Mouse (Mus musculus) monocyte, adult 2 months (primary cell): ENCODE measurements around the gene Mettl5.
"Not testable (repeated sequence)": the region's sequence is repeated elsewhere in the genome, so short reads cannot be mapped to it uniquely, and the experiment has no call there.

ENCODE experiments used
- DNase-seq, 2 experiments: peaks; one replicate each; pipeline ENCODE4 v3.0.0; 2022; ENCODE audit warnings: low spot score in 2 of 2, low read depth in 1 of 2

The Mettl5 gene

DNA sequence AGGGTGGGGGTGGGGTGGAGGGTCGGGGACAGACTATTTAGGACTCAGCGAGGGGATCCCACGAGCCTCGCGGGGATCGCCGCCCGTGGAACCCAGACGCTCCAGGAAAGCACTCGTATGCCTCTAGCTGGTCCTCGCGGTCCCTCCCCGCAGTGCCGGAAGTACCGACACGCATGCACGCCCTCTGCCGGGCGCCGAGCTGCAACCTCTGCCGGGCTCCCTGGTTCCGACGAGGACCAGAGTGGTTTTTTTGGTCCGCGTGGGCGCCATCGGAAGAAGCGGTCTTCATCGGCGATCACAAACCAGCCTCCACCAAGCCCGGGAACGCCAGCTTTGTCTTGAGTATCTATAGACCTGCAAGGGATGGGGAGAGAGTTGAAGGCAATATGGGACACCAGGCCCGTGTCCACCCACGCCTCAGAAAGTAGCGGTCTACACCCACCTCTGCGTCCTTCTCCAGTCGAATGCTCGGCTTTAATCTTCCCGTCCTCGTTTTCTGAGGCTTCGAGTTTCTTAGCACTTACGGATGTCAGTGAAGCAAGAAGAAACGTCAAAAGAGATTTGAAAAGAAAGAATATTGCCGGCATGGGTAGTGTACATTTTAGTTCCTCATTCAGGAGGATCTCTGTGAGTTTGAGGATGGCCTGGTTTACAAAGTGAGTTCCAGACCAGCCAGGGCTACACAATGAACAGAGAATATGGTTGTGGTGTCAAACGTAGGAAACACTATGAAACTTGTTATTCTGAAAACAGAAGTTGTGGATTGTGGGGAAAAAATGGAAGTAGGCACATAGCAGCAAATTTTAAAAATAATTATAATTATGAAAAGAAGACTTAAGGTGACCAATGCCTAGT is at the start of gene Mettl5:
Gene Mettl5, minus strand, starts transcription at position 165 of the 855 bp plus-strand sequence.
- peak in 1 of 2 experiments; percentile 75 for DNase-seq

GRCm38 (mm10) chr2:69924943-69925342 is 39.5 kb upstream of the Mettl5 start:
- DNase-seq = no peak

DNA sequence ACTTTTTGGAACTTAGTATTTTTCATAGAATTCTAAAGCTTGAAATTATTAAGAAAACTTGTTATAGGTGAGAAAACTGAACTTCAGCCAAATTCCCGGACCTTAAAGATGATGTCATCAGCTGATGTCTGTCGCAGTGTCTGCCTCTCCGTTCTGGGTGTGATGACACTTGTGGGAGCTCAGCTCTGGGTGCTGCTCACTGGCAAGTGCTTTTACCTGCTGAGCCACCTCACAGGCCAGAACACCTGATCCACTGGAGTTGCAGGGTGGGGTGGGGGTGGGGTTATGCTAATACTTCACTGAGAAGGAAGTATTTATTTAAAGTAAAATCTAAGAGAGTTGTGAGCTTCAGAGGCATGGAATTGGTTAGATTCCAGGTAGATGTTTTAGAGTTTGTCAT is 31.9 kb upstream of the Mettl5 start:
- no peak for DNase-seq

DNA sequence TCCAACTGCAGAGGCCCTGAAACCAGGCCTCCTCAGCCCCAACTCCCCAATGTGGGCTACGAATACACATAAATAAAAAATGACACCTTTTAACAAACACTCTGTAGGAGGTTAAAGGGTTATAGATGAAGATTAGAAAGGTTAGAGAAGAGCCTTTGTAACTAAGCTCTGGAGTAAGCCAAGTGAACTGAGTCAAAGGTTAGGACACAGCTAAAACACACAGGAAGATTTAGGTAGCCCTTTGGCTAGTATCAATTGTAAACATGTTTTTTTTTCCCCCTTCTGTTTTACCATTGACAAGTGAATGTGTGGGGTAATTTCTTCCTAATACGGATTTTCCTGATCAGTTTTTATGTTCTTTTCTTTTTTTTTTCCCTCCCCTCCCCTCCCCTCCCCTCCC is 27.4 kb upstream of the Mettl5 start:
- DNase-seq = no peak

GRCm38 (mm10) chr2:69907394-69907793 is 22.0 kb upstream of the Mettl5 start:
- DNase-seq = not testable (repeated sequence)

- no peak for DNase-seq
These were observed 18.1 kb upstream of the Mettl5 start for GRCm38 (mm10) chr2:69903541-69903940.

DNA sequence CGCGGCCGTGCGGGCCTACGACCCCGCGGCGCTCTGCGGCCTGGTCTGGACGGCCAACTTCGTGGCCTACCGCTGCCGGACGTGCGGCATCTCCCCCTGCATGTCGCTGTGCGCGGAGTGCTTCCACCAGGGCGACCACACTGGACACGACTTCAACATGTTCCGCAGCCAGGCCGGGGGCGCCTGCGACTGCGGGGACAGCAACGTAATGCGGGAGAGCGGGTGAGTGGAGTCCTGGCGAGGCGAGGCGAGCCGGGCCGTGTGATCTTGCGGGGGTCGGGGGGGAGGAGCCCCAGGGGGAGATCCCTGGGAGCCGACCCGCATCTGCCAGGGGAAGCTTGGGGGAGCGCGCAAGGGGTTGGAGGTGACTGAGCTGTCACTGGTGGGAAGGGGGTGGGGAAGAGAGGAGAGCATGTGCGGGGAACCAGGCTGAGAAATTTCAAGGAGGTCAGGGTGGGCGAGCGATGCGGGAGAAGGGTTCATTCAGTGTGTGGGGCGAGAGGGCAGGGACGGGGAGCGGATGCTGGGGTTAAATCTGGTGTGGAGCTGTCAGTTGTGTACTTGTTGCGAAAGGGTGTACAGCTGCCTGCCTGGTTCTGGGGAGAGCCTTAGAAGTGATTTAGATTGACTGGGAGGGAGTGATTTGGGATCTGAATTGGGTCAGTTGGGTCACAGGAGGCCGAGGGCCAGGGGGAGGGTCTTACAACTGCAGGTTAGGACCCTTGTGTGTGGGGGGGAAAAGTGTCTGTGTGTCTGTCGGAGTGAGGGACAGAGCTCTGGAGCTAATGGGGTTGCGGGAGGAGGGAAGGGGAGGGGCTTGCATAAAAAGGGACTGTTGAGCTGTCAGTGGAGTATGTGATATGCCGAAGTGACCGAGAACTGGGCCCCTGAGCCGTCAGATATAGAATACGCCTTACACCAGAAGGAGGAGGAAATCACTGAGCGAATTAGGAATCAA is 12.5 kb upstream of the Mettl5 start:
- DNase-seq = peak in 1 of 2 experiments; percentile 26

DNA sequence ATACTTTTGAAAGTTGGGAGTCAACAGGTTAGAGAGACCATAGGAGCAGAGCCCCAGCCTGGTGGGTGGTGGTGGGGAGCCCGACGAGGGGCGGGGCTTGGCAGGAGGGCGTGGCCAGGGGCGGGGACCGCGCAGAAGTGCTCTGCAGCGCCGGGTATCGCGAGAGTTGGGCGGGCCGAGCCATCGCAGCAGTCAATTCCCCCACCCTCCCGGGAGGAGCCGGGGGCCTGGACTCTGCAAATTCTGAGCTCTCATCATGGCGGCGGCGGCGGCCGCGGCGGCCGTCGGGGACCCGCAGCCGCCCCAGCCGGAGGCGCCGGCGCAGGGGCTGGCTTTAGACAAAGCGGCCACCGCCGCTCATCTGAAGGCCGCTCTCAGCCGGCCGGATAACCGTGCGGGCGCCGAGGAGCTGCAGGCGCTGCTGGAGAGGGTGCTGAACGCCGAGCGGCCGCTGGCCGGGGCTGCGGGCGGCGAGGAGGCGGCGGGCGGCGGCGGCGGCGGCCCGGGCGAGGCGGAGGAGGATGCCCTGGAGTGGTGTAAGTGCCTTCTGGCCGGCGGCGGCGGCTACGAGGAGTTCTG is 11.7 kb upstream of the Mettl5 start, which contains the start of gene Ubr3:
Gene Ubr3, plus strand, starts transcription at position 208 of the 579 bp plus-strand sequence.
- DNase-seq = peak; percentile 87 to 94

DNA sequence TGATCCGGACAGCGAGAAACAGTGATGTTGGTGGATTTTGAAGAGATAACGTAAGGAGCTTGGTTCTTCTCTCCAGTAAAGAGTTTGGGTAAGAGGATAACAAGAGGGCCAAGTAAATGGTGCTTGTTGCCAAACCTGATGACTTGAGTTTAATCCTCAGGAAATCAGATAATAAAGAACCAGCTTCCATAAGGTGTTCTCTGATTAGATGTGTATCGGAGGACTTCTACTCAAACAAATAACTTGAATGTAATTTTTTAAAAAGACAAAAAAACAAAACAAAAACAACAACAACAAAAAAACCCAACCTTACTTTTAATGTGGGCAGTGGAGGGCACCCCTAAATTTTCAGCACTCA is 10.8 kb upstream of the Mettl5 start:
- no peak for DNase-seq

DNA sequence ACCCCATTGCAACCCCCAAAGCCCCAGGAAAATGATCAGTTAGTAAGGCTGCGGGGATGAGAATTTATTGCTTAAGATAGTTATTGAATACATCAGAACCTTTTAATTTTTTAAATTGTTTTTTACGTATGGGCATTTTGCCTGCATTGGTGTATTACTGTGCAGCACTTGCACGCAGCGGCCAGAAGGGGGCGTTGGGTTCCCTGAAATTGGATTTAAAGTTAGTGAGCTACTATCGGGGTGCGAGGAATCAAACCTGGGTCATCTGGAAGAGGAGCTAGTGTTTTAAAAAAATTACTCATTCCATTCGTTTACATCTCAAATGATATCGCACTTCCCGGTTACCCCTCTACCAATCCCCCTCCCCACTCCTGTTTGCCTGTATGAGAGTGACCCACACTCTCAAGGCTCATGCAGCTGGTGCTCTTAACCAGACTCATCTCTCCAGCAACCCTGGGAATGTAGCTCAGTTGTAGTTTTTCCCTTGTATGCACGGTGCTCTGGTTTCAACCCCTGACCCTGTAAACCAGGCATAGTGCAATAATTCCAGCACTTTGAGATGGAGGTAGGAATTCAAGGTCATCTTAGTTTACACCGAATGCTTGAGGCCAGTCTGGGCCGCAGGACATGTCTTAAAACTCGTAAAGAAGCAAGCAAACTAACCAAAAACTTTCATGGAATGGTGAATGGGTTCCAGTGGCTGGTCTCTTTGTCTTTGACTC is 10.2 kb upstream of the Mettl5 start:
- no peak for DNase-seq

GRCm38 (mm10) chr2:69893891-69894290 is 8.5 kb upstream of the Mettl5 start:
- no peak for DNase-seq

GRCm38 (mm10) chr2:69893145-69893544 is 7.7 kb upstream of the Mettl5 start:
- DNase-seq = no peak

GRCm38 (mm10) chr2:69890843-69891242 is 5.4 kb upstream of the Mettl5 start:
- no peak for DNase-seq

DNA sequence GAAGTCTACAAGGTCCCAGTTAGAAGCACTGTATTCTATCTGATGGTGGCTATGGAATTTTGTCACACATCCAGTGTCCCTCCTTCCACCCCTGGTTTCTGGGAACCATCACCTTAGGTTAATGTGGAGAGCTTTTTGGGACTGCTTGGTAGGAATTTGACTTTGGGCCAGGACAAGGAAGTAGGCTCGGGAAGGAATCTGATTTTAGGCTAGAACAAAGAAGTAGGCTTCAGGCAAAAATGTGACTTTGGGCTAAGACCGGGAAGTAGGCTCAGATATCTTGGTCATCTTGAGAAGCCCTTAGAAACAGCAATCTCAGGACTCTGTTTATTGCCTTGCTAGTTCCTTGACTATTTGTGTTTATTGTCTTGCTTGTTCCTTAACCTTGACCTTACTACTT is 3.5 kb upstream of the Mettl5 start:
- DNase-seq = no peak

- DNase-seq = no peak
These were observed 365 bp downstream of the Mettl5 start for GRCm38 (mm10) chr2:69885050-69885449.

GRCm38 (mm10) chr2:69884581-69884980 is 834 bp downstream of the Mettl5 start:
- DNase-seq = no peak

- DNase-seq = no peak
These were observed 1.4 kb downstream of the Mettl5 start for GRCm38 (mm10) chr2:69883990-69884391.

- no peak for DNase-seq
These were observed 23.2 kb downstream of the Mettl5 start for GRCm38 (mm10) chr2:69862117-69862657.

DNA sequence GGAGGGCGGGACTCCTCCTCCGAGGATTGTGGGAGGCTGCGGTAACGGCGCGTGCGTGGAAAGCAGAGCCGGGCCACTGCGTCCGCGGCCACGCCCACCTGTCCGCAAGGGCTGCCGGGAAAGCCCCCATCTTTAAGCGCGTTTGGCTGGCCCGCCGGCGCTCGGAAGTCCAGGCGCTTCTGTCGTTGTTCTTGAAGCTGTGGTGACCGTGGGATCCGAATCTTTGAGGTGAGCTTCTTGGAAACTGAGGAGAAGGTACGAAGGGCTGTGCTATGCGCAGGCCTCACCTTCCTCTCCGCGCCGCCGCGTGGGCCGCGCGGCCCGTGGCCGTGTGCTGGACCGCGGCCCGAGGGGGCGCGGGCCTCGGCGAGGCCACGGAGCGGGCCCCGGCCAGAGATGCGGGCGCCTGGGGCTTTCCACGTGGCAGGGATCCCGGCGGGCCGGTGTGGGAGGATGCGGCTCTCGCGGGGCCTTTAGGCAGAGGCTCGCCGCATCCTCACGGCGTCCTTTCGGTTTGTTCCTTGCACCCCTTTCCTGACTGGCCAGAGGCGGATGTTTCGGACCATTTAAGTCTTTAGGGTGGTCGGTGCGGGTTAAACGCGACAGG is 23.8 kb downstream of the Mettl5 start, which contains the start of gene Ssb:
Gene Ssb, plus strand, starts transcription at position 78 of the 607 bp plus-strand sequence.
- DNase-seq = peak; percentile 73 to 85

DNA sequence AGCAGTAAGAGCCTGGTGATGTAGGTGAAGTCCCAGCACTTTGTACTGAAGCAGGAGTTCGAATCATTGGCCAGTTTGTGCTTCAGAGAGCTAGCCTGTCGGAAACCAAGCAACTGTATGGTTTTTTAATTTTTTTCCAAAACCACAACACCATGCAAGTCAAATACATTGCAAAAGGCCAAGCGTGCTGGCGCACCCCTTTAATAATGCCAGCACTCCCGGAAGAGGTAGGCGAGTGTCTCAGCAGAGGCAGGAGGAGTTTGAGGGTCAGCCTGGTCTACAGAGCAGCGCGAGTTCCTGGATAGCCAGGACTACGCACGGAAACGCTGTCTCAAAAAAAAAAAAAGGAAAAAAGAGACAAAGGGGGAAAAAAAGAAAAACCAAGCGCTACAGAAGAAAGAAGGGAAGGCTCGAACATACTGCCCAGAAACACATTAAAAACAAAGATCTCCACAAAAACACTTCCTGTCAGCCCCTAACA is 24.4 kb downstream of the Mettl5 start:
- no peak for DNase-seq
